In the genomic region with DNA sequence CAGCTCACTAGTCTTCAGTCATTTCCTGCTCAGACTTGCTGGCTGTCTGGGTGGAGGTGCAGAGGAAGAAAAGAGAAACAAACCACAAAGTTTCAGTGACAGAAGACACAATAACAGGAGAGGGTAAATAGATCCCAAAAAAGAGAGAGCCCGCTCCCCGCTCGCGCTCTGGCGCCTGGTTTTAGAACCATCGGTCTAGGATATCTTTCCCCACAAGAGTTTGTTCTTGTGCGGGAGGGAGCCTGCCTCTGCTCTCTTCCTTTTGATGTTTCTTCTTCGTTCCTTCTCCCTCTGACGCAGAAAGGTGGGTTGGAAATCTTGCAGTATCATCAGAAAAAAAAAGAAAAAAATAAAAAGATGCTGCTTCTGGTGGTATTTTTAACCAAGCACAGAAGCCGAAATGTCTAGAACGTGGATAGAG, we compare ENCODE assay signal across 8 mouse cellular contexts.
DNase-seq lines count a peak whose midpoint lies in the region; ATAC-seq and TF ChIP-seq lines count a peak whose summit lies in the region.

No protein-coding gene starts in this region.

- no peaks in the 10 kb centered on the region for H3K27me3 ChIP-seq in lung, embryonic 14.5 days (ENCODE audit: insufficient read depth, low read length)
- H3K27me3 ChIP-seq in hindbrain, embryonic 10.5 days (ENCODE audit: insufficient read depth, poor library complexity, severe bottlenecking): no peaks in the 10 kb centered on the region

- peak; percentile 44 for DNase-seq in lung, embryonic 14.5 days
- no peak for DNase-seq in lung, adult 18-20 months
- no peak for DNase-seq in hindbrain, embryonic 10.5 days (ENCODE audit: low spot score)
- DNase-seq in lung, postnatal 14 days: peak; percentile 16
- peak; percentile 44 to 53 for DNase-seq in thymus, postnatal 10 days (ENCODE audit: low spot score in 2 of 2)
- no peak for DNase-seq in ovary, postnatal 10 days (ENCODE audit: low spot score)
- no peak for DNase-seq in gastrocnemius, postnatal 4 days (ENCODE audit: low spot score in 2 of 2)

- H3K9me3 ChIP-seq in lung, embryonic 14.5 days (ENCODE audit: low read depth, low read length): peaks cover 6% of the 10 kb centered on the region; the same call in 1 of the 2 replicates
- peaks cover 6% of the 10 kb centered on the region for H3K9me3 ChIP-seq in hindbrain, embryonic 10.5 days

- H3K9ac ChIP-seq in lung, embryonic 14.5 days: peak overlapping the region; percentile 57

- no peaks in the 10 kb centered on the region for H3K36me3 ChIP-seq in lung, embryonic 14.5 days (ENCODE audit: insufficient read depth)
- no peaks in the 10 kb centered on the region for H3K36me3 ChIP-seq in hindbrain, embryonic 10.5 days

- peaks cover 30% of the 10 kb centered on the region for H3K4me1 ChIP-seq in lung, embryonic 14.5 days (ENCODE audit: insufficient read depth)
- peaks cover 20% of the 10 kb centered on the region for H3K4me1 ChIP-seq in brown adipose tissue, adult 24 weeks (ENCODE audit: control insufficient read depth, insufficient read depth, insufficient read length, low read length)
- peaks cover 61% of the 10 kb centered on the region for H3K4me1 ChIP-seq in hindbrain, embryonic 10.5 days (replicated peaks)

- peak overlapping the region; percentile 81 for H3K4me2 ChIP-seq in lung, embryonic 14.5 days

- TF ChIP-seq CTCF in lung, embryonic 14.5 days (IDR thresholded peaks at IDR 0.05; ENCODE audit: low read depth): no peak

- 0 out of 2 replicates have a peak, but pooled peaks have one; percentile 1 for ATAC-seq in lung, embryonic 14.5 days (ENCODE audit: insufficient read depth)

- peak overlapping the region; percentile 37 for H3K4me3 ChIP-seq in lung, embryonic 14.5 days (ENCODE audit: low read depth, low read length)
- H3K4me3 ChIP-seq in brown adipose tissue, adult 24 weeks (ENCODE audit: insufficient read depth, low read depth, low read length): peak overlapping the region; percentile 41
- peak overlapping the region; percentile 50 for H3K4me3 ChIP-seq in hindbrain, embryonic 10.5 days

- WGBS in lung, embryonic 14.5 days: 2% methylated on average over 11 of the region's 11 CpGs
- 2% methylated on average over 11 of the region's 11 CpGs for WGBS in hindbrain, embryonic 10.5 days

- peak overlapping the region; percentile 89 for H3K27ac ChIP-seq in lung, embryonic 14.5 days (ENCODE audit: low read depth)
- H3K27ac ChIP-seq in brown adipose tissue, adult 24 weeks (replicated peaks; ENCODE audit: low read depth, low read length): peak overlapping the region; percentile 66
- peak overlapping the region; percentile 93 for H3K27ac ChIP-seq in hindbrain, embryonic 10.5 days

Comparison
In these comparisons a context has a peak if more than half of its experiments do, and no peak if none do; other contexts are left out.
1. DNase-seq: peak in lung, embryonic 14.5 days (single experiment), lung, postnatal 14 days (single experiment) and thymus, postnatal 10 days (2 of 2); none in lung, adult 18-20 months (0 of 2), hindbrain, embryonic 10.5 days (single experiment), ovary, postnatal 10 days (single experiment) and gastrocnemius, postnatal 4 days (0 of 2).
2. Peak in every context shown above with its lines, with median percentiles within 50 percentile points of each other: H3K27ac ChIP-seq and H3K4me3 ChIP-seq.